9 mouse cellular contexts compared by ENCODE assay signal in genomic region chr16:77236509-77237271, GRCm38 (mm10).
DNase-seq lines count a peak whose midpoint lies in the region; ATAC-seq lines count a peak whose summit lies in the region.
"Had no signal": no experiment of that assay in that cellular context is flagged by ENCODE, and none has a peak within 500 bp of the region (broad histone marks: within the 10 kb centered on the region; RNA-seq: fewer than 3 reads in every experiment).

No protein-coding gene starts in this region.

- no peaks in the 10 kb centered on the region for H3K36me3 ChIP-seq in embryonic facial prominence, embryonic 13.5 days

- no peaks in the 10 kb centered on the region for H3K9me3 ChIP-seq in embryonic facial prominence, embryonic 13.5 days

- H3K27me3 ChIP-seq in embryonic facial prominence, embryonic 13.5 days = no peaks in the 10 kb centered on the region
- H3K27me3 ChIP-seq: CH12.LX had no signal

- peak; percentile 9 for DNase-seq in kidney, adult 18-20 months
- no peak for DNase-seq in kidney, adult 8-10 months
- DNase-seq in heart, postnatal 10 days = peak; percentile 18 to 48
- DNase-seq in layer of hippocampus, adult 18-20 months (ENCODE audit: low spot score in 2 of 2) = peak; percentile 81 to 88
- DNase-seq in lung, postnatal 14 days = peak; percentile 34
- peak; percentile 87 for DNase-seq in right cerebral cortex, adult 18-20 months
- DNase-seq in spleen, adult 18-20 months = no peak

- H3K27ac ChIP-seq in embryonic facial prominence, embryonic 13.5 days = peak overlapping the region; percentile 83

- peaks cover 34% of the 10 kb centered on the region for H3K4me1 ChIP-seq in embryonic facial prominence, embryonic 13.5 days

- H3K9ac ChIP-seq in embryonic facial prominence, embryonic 13.5 days = peak overlapping the region; percentile 59

- ATAC-seq in embryonic facial prominence, embryonic 13.5 days (ENCODE audit: insufficient number of reproducible peaks, insufficient read depth, low FRiP score, low TSS enrichment, low read depth) = peak; percentile 76; the same call in 1 of the 2 replicates

- peak overlapping the region; percentile 57 for H3K4me2 ChIP-seq in embryonic facial prominence, embryonic 13.5 days

- WGBS in embryonic facial prominence, embryonic 13.5 days = 16% methylated on average over 13 of the region's 13 CpGs

- peak overlapping the region; percentile 33 for H3K4me3 ChIP-seq in embryonic facial prominence, embryonic 13.5 days

- intact Hi-C loops in heart, postnatal 10 days (cut with DNase I) = no loop called here

Comparison
In these comparisons a context has a peak if more than half of its experiments do, and no peak if none do; other contexts are left out.
1. DNase-seq: peak in kidney, adult 18-20 months (single experiment), heart, postnatal 10 days (2 of 2), layer of hippocampus, adult 18-20 months (2 of 2), lung, postnatal 14 days (single experiment) and right cerebral cortex, adult 18-20 months (single experiment); none in kidney, adult 8-10 months (0 of 2) and spleen, adult 18-20 months (0 of 2).